Comparison of ENCODE assay signal across 1 mouse cellular context in genomic region chr7:62436394-62436793, GRCm38 (mm10).
TF ChIP-seq lines count a peak whose summit lies in the region.

No protein-coding gene starts in this region.

TF ChIP-seq in MEL, 35 proteins besides CTCF, POLR2A, EP300 and RAD21:
- no peak for TF ChIP-seq UBTF (IDR thresholded peaks at IDR 0.05; ENCODE audit: borderline replicate concordance, insufficient read depth, low read depth, low read length)
- no peak for TF ChIP-seq MAFK (IDR thresholded peaks at IDR 0.05; ENCODE audit: borderline replicate concordance, low read depth, low read length)
- TF ChIP-seq ELF1 (IDR thresholded peaks at IDR 0.05; ENCODE audit: low read depth, low read length) = no peak
- no peak for TF ChIP-seq GATA1 (IDR thresholded peaks at IDR 0.05; ENCODE audit: low read depth, low read length)
- no peak for TF ChIP-seq SIN3A (IDR thresholded peaks at IDR 0.05; ENCODE audit: low read length)
- TF ChIP-seq MEF2A (IDR thresholded peaks at IDR 0.05; ENCODE audit: extremely low read depth, insufficient replicate concordance, low read depth, low read length, poor library complexity, severe bottlenecking) = no peak
- no peak for TF ChIP-seq RCOR1 (IDR thresholded peaks at IDR 0.05; ENCODE audit: low read depth, low read length)
- no peak for TF ChIP-seq BHLHE40 (IDR thresholded peaks at IDR 0.05; ENCODE audit: borderline replicate concordance, low read depth, low read length)
